Mouse (Mus musculus): ENCODE results near the gene Scarb2.
"Not testable (repeated sequence)": the region's sequence is repeated elsewhere in the genome, so short reads cannot be mapped to it uniquely, and the experiment has no call there.

The Scarb2 gene

GRCm38 (mm10) chr5:92506733-92507132 lies at the start of gene Scarb2:
Scarb2 (minus strand) TSS chr5:92506833.
- DNase-seq (ENCODE audit: low read depth, low spot score), result no peak

- no peak for DNase-seq (ENCODE audit: low read depth, low spot score)
These were observed 49.3 kb upstream of the Scarb2 start for GRCm38 (mm10) chr5:92555905-92556304.

GRCm38 (mm10) chr5:92554891-92555511 lies 48.4 kb upstream of the Scarb2 start, which contains the start of gene Fam47e:
Fam47e (plus strand) TSS chr5:92555069.
- no peak for DNase-seq (ENCODE audit: low read depth, low spot score)

- no peak for DNase-seq (ENCODE audit: low read depth, low spot score)
These were observed 47.8 kb upstream of the Scarb2 start for GRCm38 (mm10) chr5:92554443-92554842.

- peak; percentile 51 for DNase-seq (ENCODE audit: low read depth, low spot score)
These were observed 47.3 kb upstream of the Scarb2 start for GRCm38 (mm10) chr5:92553939-92554338.

GRCm38 (mm10) chr5:92552611-92553010 lies 46.0 kb upstream of the Scarb2 start:
- DNase-seq (ENCODE audit: low read depth, low spot score), result no peak

- no peak for DNase-seq (ENCODE audit: low read depth, low spot score)
These were observed 33.1 kb upstream of the Scarb2 start for GRCm38 (mm10) chr5:92539698-92540097.

- DNase-seq (ENCODE audit: low read depth, low spot score), result no peak
These were observed 18.2 kb upstream of the Scarb2 start for GRCm38 (mm10) chr5:92524821-92525258.

GRCm38 (mm10) chr5:92521131-92521530 lies 14.5 kb upstream of the Scarb2 start:
- not testable (repeated sequence) for DNase-seq (ENCODE audit: low read depth, low spot score)

GRCm38 (mm10) chr5:92512066-92512465 lies 5.4 kb upstream of the Scarb2 start:
- DNase-seq (ENCODE audit: low read depth, low spot score), result no peak

GRCm38 (mm10) chr5:92511256-92511655 lies 4.6 kb upstream of the Scarb2 start:
- DNase-seq (ENCODE audit: low read depth, low spot score), result no peak

- no peak for DNase-seq (ENCODE audit: low read depth, low spot score)
These were observed 2.2 kb upstream of the Scarb2 start for GRCm38 (mm10) chr5:92508853-92509252.

- DNase-seq (ENCODE audit: low read depth, low spot score), result peak; percentile 72
These were observed 318 bp downstream of the Scarb2 start for GRCm38 (mm10) chr5:92506301-92506729.

- peak; percentile 84 for DNase-seq (ENCODE audit: low read depth, low spot score)
These were observed 1.2 kb downstream of the Scarb2 start for GRCm38 (mm10) chr5:92505402-92505865.

GRCm38 (mm10) chr5:92504676-92505400 lies 1.8 kb downstream of the Scarb2 start:
- peak; percentile 16 for DNase-seq (ENCODE audit: low read depth, low spot score)

GRCm38 (mm10) chr5:92503856-92504618 lies 2.6 kb downstream of the Scarb2 start:
- DNase-seq (ENCODE audit: low read depth, low spot score), result no peak

GRCm38 (mm10) chr5:92503356-92503847 lies 3.2 kb downstream of the Scarb2 start:
- DNase-seq (ENCODE audit: low read depth, low spot score), result peak; percentile 12

- no peak for DNase-seq (ENCODE audit: low read depth, low spot score)
These were observed 7.3 kb downstream of the Scarb2 start for GRCm38 (mm10) chr5:92499378-92499777.

- DNase-seq (ENCODE audit: low read depth, low spot score), result no peak
These were observed 8.0 kb downstream of the Scarb2 start for GRCm38 (mm10) chr5:92498661-92499060.

- peak; percentile 89 for DNase-seq (ENCODE audit: low read depth, low spot score)
These were observed 8.4 kb downstream of the Scarb2 start for GRCm38 (mm10) chr5:92498225-92498624.

- no peak for DNase-seq (ENCODE audit: low read depth, low spot score)
These were observed 10.7 kb downstream of the Scarb2 start for GRCm38 (mm10) chr5:92495771-92496409.
